Mouse (Mus musculus) lung, postnatal 4 days (tissue): Measurements from ENCODE around the gene Brpf3.

Experiments
- DNase-seq, 2 experiments: peaks; one replicate each; pipeline ENCODE4 v3.0.0; 2021

Brpf3 gene

DNA sequence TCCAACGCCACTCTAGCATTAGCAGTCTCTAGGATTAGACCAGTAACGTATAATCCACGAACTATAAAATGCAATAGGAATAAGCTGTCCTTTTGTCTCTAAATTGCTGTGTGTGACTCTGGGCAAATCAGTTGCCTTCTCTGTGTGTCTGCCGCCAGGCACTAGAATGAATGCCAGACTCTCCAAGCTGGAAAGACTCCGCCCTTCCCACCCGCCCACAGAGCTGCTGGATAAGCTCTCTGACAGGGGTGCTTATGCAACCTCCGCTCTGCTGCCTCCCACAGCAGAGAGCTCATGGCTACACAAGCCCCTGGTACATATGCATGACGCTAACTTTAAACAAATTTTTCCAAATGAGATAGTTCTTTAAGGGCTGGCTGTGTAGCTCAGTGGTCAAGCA is 74.4 kb downstream of the Brpf3 start:
- peak; percentile 47 to 71 for DNase-seq

DNA sequence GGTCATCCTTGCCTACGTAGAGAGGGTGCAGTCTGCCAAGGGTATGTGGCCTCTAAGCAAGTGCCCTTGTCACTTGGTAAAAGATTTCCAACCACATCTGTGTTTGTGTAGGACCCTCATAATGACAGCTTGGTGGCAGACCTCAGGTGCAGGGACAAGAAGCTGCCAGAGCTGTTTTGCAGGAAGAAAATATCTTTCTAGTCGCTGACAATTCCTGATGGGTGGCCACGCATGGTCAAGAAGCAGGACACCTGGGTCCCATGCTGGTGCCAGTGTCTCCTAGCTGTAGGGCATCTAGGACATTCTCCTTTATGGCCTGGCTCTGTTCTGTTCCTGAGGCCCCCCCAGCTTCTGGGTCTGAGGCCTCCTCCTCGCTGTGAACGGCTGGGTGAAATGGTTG is 75.4 kb downstream of the Brpf3 start:
- DNase-seq = no peak

DNA sequence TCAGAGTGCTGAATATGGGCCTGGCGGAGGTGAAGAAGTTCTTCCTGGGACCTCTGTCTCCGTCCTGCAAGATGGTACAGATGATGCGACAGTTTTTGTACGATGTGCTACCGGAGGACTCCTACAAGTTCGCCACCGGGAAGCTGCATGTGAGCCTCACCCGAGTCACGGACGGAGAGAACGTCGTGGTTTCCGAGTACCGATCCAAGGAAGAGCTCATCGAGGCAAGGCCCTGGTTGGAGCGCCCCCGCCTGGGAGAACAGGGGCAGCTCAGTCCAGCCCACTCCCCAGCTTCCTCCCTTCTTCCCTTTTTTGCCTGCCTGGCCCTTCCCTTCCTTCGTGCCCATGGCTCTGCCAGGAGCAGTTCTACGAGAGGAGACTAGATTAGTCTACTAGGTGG is 75.9 kb downstream of the Brpf3 start:
- DNase-seq = peak in 1 of 2 experiments; percentile 38

DNA sequence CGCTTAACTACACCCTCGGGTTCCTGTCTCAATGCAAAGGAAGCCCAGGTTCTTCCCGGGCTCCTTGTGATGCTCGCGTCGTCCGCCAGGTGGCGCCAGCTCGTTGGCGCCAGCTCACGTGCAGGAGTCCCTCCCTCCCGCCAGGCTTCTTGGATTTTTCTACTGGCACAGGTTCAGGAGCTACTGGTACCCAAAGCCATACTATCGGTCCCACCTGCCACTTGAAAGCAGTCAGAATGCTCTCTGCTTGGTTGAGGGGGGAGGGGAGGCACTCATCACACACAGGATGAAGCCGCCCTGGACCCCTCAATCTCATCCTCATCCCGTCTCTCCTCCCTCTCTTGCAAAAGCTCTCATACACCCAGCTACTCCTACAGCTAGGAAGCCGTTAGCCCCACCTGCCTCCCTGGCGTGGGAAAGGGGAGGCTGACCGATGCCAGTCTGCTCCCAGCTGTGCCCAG is 79.1 kb downstream of the Brpf3 start:
- DNase-seq = peak; percentile 76 to 81

DNA sequence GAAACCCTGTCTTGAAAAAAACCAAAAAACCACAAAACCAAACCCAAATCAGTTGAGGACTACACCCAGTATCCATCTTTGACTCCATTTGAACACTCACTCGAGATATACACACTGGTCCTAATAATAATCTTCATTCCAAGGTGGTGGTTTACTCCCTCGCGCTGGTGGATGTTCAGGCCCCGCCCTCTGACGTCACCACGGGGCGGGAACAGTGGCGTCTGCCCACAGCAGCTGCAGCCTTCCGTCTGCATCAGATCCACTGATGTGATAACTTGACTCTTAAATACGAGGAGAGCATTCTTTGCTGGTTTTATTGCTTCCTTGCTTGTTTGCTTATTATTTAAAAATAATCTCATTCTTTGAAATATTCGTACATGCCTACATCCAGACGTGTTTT is 81.4 kb downstream of the Brpf3 start:
- DNase-seq = peak; percentile 76 to 77

DNA sequence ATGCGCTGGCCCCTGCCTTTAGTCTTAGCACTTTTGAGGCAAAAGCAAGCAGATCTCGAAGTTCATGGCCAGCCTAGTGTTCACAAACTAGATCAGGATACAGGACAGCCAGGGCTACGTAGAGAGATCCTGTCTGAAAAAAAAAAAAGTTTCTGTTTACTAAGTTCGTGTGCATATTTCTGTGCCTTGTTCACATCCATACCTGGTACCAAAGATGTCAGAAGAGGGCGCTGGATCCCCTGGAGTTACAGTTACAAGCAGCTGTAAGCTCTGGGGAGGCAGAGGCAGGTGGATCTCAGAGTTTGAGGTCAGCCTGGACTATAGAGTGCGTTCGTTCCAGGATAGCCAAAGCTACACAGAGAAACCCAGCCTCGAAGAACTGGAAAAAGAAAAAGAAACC is 81.9 kb downstream of the Brpf3 start:
- DNase-seq = no peak

DNA sequence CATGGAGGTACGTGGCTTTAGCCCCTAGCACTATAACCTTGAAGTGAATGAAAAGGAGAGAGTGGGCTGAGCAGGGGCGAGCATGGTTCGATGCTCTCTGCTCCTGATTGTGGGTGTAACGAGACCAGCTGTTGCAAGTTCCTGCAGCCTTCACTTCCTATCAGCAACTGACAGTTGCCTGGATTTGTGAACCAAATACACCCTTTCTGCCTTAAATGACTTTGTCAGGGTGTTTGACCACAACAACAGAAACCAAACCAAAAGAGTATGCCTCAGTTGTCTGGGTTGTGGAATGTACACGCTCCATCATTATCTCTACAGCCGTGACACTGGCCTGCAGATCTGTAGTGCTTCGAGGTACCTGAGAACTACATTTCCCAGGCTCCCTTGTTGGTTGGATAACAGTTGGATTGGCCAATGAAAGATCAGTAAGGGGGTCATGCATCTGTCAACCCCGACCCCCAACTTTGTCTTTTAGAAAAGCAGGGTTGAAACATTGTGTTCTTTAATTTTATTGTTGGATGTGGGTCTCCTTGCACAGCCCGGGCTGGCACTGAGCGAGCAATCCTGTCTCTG is 83.1 kb downstream of the Brpf3 start:
- no peak for DNase-seq

DNA sequence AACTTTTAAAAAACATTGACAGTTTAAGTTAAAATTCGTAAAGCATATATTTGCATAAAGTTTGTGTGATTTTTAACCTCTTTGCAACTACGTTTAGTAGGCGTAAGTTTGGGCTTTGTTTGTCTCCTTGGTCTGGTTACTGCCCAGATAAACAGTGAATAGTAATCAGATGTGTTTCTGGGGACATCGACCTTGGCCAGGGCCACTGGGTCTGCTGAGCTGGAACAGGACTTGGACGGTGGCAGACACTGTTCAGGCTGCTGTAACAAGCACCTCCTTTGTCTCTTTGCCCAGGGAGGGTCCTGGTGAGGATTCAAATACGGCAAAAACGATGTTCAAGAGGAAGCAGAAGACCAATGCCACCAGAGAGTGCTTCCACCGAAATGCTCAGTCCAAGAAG is 84.3 kb downstream of the Brpf3 start:
- no peak for DNase-seq

DNA sequence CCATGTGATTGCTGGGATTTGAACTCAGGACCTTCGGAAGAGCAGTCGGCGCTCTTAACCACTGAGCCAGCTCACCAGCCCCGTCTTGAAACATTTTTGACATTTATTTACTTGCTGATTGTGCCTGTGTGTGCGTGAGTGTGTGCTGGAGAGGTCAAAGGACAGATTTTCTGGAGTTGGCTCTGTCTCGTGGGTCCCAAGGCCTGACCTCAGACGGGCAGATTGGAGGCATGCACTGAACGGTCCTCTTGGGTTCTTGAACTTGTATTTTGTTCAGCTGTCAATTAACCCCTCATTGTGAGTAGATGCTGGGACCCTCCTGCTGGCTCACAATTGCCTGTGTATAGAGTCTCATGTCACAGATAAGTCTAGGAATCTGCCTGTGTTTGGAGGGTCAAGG is 85.4 kb downstream of the Brpf3 start:
- DNase-seq = no peak
